30 mouse cellular contexts compared by ENCODE assay signal in the genomic region with DNA sequence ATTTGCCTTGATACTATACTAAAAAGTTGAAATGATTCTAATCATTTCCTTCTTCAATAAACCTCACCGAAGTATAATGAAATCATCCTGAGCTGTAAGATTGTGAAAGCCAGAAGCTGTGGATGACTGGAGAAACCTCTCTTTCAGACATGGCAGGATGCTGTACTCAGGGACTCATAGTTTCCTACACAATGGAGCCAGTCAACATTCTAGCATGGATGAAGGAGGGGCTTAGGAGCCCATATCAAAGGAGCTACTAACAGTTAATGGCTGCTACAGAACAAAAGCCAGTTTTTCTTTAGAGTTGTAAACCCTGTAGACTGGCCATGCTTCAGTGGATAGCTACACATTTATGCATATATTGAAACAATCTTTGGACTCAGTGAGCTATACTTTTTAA. TPM values are rescaled to one million over a fixed set of nuclear protein-coding genes. Genes with fewer than 3 reads are reported as not detected.
DNase-seq lines count a peak whose midpoint lies in the region; ATAC-seq and TF ChIP-seq lines count a peak whose summit lies in the region.
"Had no signal": no experiment of that assay in that cellular context is flagged by ENCODE, and none has a peak within 500 bp of the region (broad histone marks: within the 10 kb centered on the region; RNA-seq: fewer than 3 reads in every experiment).

No protein-coding gene starts in this region.

- peak; percentile 52; the same call in 1 of the 2 replicates for ATAC-seq in kidney, embryonic 15.5 days (replicated peaks; ENCODE audit: low FRiP score)
- ATAC-seq: CD4-positive, CD25-positive, alpha-beta regulatory T cell, adult 4 months; forebrain, embryonic 15.5 days; hindbrain, postnatal 0 days; inflammation-experienced regulatory T-cells, adult 6 months; intestine, embryonic 16.5 days had no signal

- no peak overlapping the region for H3K9ac ChIP-seq in kidney, embryonic 15.5 days
- H3K9ac ChIP-seq: embryonic facial prominence, embryonic 13.5 days; forebrain, embryonic 15.5 days; heart, embryonic 12.5 days; heart, embryonic 15.5 days; hindbrain, embryonic 13.5 days had no signal

- no peak for TF ChIP-seq CTCF in embryonic fibroblast, embryonic 13.5 days (IDR thresholded peaks at IDR 0.05; ENCODE audit: borderline replicate concordance, insufficient read depth, low read length)

- no peak overlapping the region for H3K4me2 ChIP-seq in kidney, embryonic 15.5 days
- H3K4me2 ChIP-seq: embryonic facial prominence, embryonic 13.5 days; forebrain, embryonic 15.5 days; heart, embryonic 12.5 days; heart, embryonic 15.5 days; hindbrain, embryonic 13.5 days had no signal

- no peaks in the 10 kb centered on the region for H3K4me1 ChIP-seq in kidney, embryonic 15.5 days
- peaks cover 7% of the 10 kb centered on the region for H3K4me1 ChIP-seq in embryonic fibroblast, embryonic 13.5 days (ENCODE audit: control insufficient read depth, insufficient read depth, low read length)
- H3K4me1 ChIP-seq: embryonic facial prominence, embryonic 10.5 days; forebrain, embryonic 15.5 days; heart, embryonic 12.5 days; heart, embryonic 15.5 days; hindbrain, embryonic 10.5 days; hindbrain, embryonic 13.5 days had no signal

- no peaks in the 10 kb centered on the region for H3K27me3 ChIP-seq in kidney, embryonic 15.5 days
- H3K27me3 ChIP-seq: embryonic facial prominence, embryonic 13.5 days; forebrain, embryonic 15.5 days; heart, embryonic 12.5 days; heart, embryonic 15.5 days; hindbrain, embryonic 13.5 days had no signal

- H3K4me3 ChIP-seq in kidney, embryonic 15.5 days (replicated peaks) = no peak overlapping the region
- H3K4me3 ChIP-seq in embryonic fibroblast, embryonic 13.5 days (ENCODE audit: insufficient read depth, low read length) = no peak overlapping the region
- H3K4me3 ChIP-seq: embryonic facial prominence, embryonic 10.5 days; embryonic facial prominence, embryonic 13.5 days; forebrain, embryonic 10.5 days; forebrain, embryonic 15.5 days; heart, embryonic 12.5 days; heart, embryonic 15.5 days; hindbrain, embryonic 10.5 days; hindbrain, embryonic 13.5 days had no signal

- no peaks in the 10 kb centered on the region for H3K36me3 ChIP-seq in kidney, embryonic 15.5 days
- H3K36me3 ChIP-seq: embryonic facial prominence, embryonic 10.5 days; embryonic facial prominence, embryonic 13.5 days; forebrain, embryonic 10.5 days; forebrain, embryonic 15.5 days; heart, embryonic 12.5 days; heart, embryonic 15.5 days; hindbrain, embryonic 10.5 days; hindbrain, embryonic 13.5 days had no signal

- H3K9me3 ChIP-seq in kidney, embryonic 15.5 days (replicated peaks) = no peaks in the 10 kb centered on the region
- H3K9me3 ChIP-seq: embryonic facial prominence, embryonic 10.5 days; embryonic facial prominence, embryonic 13.5 days; forebrain, embryonic 10.5 days; forebrain, embryonic 15.5 days; heart, embryonic 12.5 days; heart, embryonic 15.5 days; hindbrain, embryonic 10.5 days; hindbrain, embryonic 13.5 days had no signal

- peak; percentile 2 for DNase-seq in embryo, embryonic 11 days
- DNase-seq in embryo, embryonic 9.5 days (ENCODE audit: extremely low spot score) = no peak
- no peak for DNase-seq in kidney, postnatal 36 days
- no peak for DNase-seq in layer of hippocampus, adult 18-20 months (ENCODE audit: low spot score in 2 of 2)
- DNase-seq: adrenal gland, adult 2 months; adrenal gland, postnatal 14 days; cerebellum, adult 11 months; cerebellum, adult 2 months; cerebellum, adult 9-11 months; cerebellum, postnatal 25 days; gastrocnemius, postnatal 25 days; heart, adult 18-20 months; heart, postnatal 10 days; heart, postnatal 36 days; kidney, adult 2 months had no signal

- no peak for TF ChIP-seq POLR2A in embryonic fibroblast, embryonic 13.5 days (IDR thresholded peaks at IDR 0.05; ENCODE audit: low read depth, low read length)

- H3K27ac ChIP-seq in kidney, embryonic 15.5 days = no peak overlapping the region
- 0 out of 2 replicates have a peak overlapping the region, but pooled peaks have one; percentile 44 for H3K27ac ChIP-seq in embryonic fibroblast, embryonic 13.5 days (ENCODE audit: insufficient read depth, low read length)
- H3K27ac ChIP-seq: embryonic facial prominence, embryonic 10.5 days; embryonic facial prominence, embryonic 13.5 days; forebrain, embryonic 10.5 days; forebrain, embryonic 15.5 days; heart, embryonic 15.5 days; hindbrain, embryonic 10.5 days; hindbrain, embryonic 13.5 days; hindbrain, postnatal 0 days had no signal

- WGBS in kidney, embryonic 15.5 days = 84% methylated on average over 1 of the region's 1 CpGs

RNA-seq across cellular contexts. Expression of a gene that starts 12.6 kb away (rescaled TPM):
- polyA plus RNA-seq in kidney, embryonic 15.5 days (2015; fragmentation: Nextera tagmentation; extraction: Ambion mirVana) = 42.6 and 47.9 TPM in 2 replicates
- 998 and 1,092 TPM in 2 replicates for polyA plus RNA-seq in embryonic fibroblast, embryonic 13.5 days (2011; ENCODE audit: insufficient read length, low read depth, missing spikeins)
- 1 to 10 TPM; 6.4 to 7.4 TPM for total RNA-seq in layer of hippocampus, adult 18-20 months (2021)
- total RNA-seq: common myeloid progenitor, adult 5-6 weeks had no signal
- polyA plus RNA-seq: CD4-positive, CD25-positive, alpha-beta regulatory T cell, adult 4 months; inflammation-experienced regulatory T-cells, adult 6 months had no signal

Comparison
In these comparisons a context has a peak if more than half of its experiments do, and no peak if none do; other contexts are left out.
1. RNA of a gene that starts 12.6 kb away (polyA plus RNA-seq): 998 to 1,092 TPM in embryonic fibroblast, embryonic 13.5 days; 42.6 to 47.9 TPM in kidney, embryonic 15.5 days; every median in the first group is over 10 times any median in the second.